In the genomic region with DNA sequence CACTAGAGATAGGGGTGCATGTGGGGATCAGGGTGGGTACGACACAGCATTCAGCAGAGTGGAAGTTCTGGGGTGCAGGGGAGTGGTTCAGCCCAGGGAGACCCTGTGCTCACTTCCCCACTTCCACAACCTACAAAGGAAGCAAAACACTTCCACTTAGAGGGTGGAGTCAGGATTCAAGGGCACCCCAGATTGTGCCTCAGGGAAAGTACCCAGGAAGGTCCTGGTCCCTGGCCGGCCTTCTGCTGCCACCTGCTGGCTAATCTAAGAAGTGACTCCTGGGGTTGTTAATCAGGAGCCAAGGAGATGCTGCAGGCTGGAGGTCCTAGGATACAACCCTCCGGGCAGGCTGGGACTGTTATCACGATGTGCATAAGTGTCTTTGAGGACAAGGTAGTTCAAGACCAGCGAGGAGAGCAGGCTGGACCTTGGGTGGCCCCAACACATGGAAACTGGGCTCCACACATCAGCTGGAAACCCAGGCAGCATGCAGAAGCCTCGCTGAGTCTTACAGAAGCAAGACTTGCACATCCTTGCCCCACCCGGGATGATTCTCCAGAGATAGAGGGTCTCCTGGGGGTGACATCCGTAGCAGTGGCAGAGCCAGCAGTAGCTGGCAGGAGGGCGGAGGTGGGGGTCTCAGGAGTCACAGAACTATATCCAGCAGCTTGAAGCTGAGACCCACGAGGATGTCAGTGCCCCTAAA, we compare ENCODE assay signal across 9 mouse cellular contexts. TPM values are rescaled to one million over a fixed set of nuclear protein-coding genes. Genes with fewer than 3 reads are reported as not detected.
DNase-seq lines count a peak whose midpoint lies in the region; ATAC-seq and TF ChIP-seq lines count a peak whose summit lies in the region.
"Had no signal": no experiment of that assay in that cellular context is flagged by ENCODE, and none has a peak within 500 bp of the region (broad histone marks: within the 10 kb centered on the region; RNA-seq: fewer than 3 reads in every experiment).

No protein-coding gene starts in this region.

- ATAC-seq in CD4-positive, CD25-positive, alpha-beta regulatory T cell, adult 4 months = peak; percentile 79
- peak; percentile 48; the same call in 1 of the 2 replicates for ATAC-seq in embryonic facial prominence, embryonic 15.5 days (ENCODE audit: insufficient number of reproducible peaks, low FRiP score, low TSS enrichment, low read depth)
- peak; percentile 31; the same call in 1 of the 2 replicates for ATAC-seq in heart, embryonic 12.5 days (ENCODE audit: insufficient number of reproducible peaks, low FRiP score)
- ATAC-seq in kidney, postnatal 0 days (replicated peaks; ENCODE audit: low FRiP score, low read depth) = 0 out of 2 replicates have a peak, but pooled peaks have one; percentile 18
- no peak for ATAC-seq in liver, embryonic 14.5 days (ENCODE audit: insufficient read depth)
- peak; percentile 51 for ATAC-seq in neural tube, embryonic 13.5 days (ENCODE audit: low read depth)
- peak; percentile 54 for ATAC-seq in stomach, postnatal 0 days (ENCODE audit: low FRiP score, low TSS enrichment)

- no peak for TF ChIP-seq EP300 in liver, embryonic 14.5 days (IDR thresholded peaks at IDR 0.05; ENCODE audit: low read depth)
- TF ChIP-seq EP300 in stomach, postnatal 0 days (optimal IDR thresholded peaks at IDR 0.05) = no peak

- H3K4me3 ChIP-seq in embryonic facial prominence, embryonic 15.5 days (replicated peaks) = no peak overlapping the region
- H3K4me3 ChIP-seq in heart, embryonic 12.5 days = no peak overlapping the region
- no peak overlapping the region for H3K4me3 ChIP-seq in kidney, postnatal 0 days (replicated peaks; ENCODE audit: low read depth, low read length)
- no peak overlapping the region for H3K4me3 ChIP-seq in liver, embryonic 14.5 days (ENCODE audit: insufficient read depth in 1 of 2, low read depth in 2 of 2, low read length in 2 of 2)
- H3K4me3 ChIP-seq in neural tube, embryonic 13.5 days = no peak overlapping the region
- no peak overlapping the region for H3K4me3 ChIP-seq in stomach, postnatal 0 days (ENCODE audit: low read depth, low read length)
- H3K4me3 ChIP-seq: heart, embryonic 13.5 days had no signal

- peak overlapping the region; percentile 18 for H3K27ac ChIP-seq in embryonic facial prominence, embryonic 15.5 days (replicated peaks)
- H3K27ac ChIP-seq in heart, embryonic 12.5 days (ENCODE audit: poor library complexity, severe bottlenecking) = no peak overlapping the region
- no peak overlapping the region for H3K27ac ChIP-seq in kidney, postnatal 0 days
- no peak overlapping the region for H3K27ac ChIP-seq in liver, embryonic 14.5 days
- peak overlapping the region; percentile 88 for H3K27ac ChIP-seq in neural tube, embryonic 13.5 days (replicated peaks)
- H3K27ac ChIP-seq in stomach, postnatal 0 days (replicated peaks) = no peak overlapping the region; the same call in 1 of the 2 replicates
- H3K27ac ChIP-seq: heart, embryonic 13.5 days had no signal

- peaks cover 33% of the 10 kb centered on the region for H3K36me3 ChIP-seq in embryonic facial prominence, embryonic 15.5 days
- peaks cover 18% of the 10 kb centered on the region for H3K36me3 ChIP-seq in heart, embryonic 12.5 days
- peaks cover 18% of the 10 kb centered on the region for H3K36me3 ChIP-seq in kidney, postnatal 0 days (ENCODE audit: insufficient read depth, low read length)
- H3K36me3 ChIP-seq in liver, embryonic 14.5 days (replicated peaks; ENCODE audit: control insufficient read depth, insufficient read depth, low read depth) = no peaks in the 10 kb centered on the region
- peaks cover 33% of the 10 kb centered on the region for H3K36me3 ChIP-seq in neural tube, embryonic 13.5 days
- peaks cover 13% of the 10 kb centered on the region for H3K36me3 ChIP-seq in stomach, postnatal 0 days (ENCODE audit: control insufficient read depth, insufficient read depth, low read length)

- H3K27me3 ChIP-seq in embryonic facial prominence, embryonic 15.5 days = 0 out of 2 replicates have a peak, but pooled peaks cover 5% of the 10 kb centered on the region
- H3K27me3 ChIP-seq in heart, embryonic 12.5 days (replicated peaks) = peaks cover 19% of the 10 kb centered on the region
- no peaks in the 10 kb centered on the region for H3K27me3 ChIP-seq in kidney, postnatal 0 days (ENCODE audit: insufficient read depth, low read length)
- no peaks in the 10 kb centered on the region for H3K27me3 ChIP-seq in liver, embryonic 14.5 days (ENCODE audit: control insufficient read depth, insufficient read depth, low read length)
- peaks cover 4% of the 10 kb centered on the region; the same call in 1 of the 2 replicates for H3K27me3 ChIP-seq in neural tube, embryonic 13.5 days
- H3K27me3 ChIP-seq in stomach, postnatal 0 days (ENCODE audit: control insufficient read depth, insufficient read depth, low read length) = no peaks in the 10 kb centered on the region

- no peaks in the 10 kb centered on the region for H3K9me3 ChIP-seq in embryonic facial prominence, embryonic 15.5 days (replicated peaks)
- H3K9me3 ChIP-seq in heart, embryonic 12.5 days (replicated peaks) = no peaks in the 10 kb centered on the region
- no peaks in the 10 kb centered on the region for H3K9me3 ChIP-seq in kidney, postnatal 0 days (replicated peaks; ENCODE audit: low read length)
- H3K9me3 ChIP-seq in liver, embryonic 14.5 days (ENCODE audit: control insufficient read depth, low read length) = no peaks in the 10 kb centered on the region
- no peaks in the 10 kb centered on the region for H3K9me3 ChIP-seq in neural tube, embryonic 13.5 days
- H3K9me3 ChIP-seq in stomach, postnatal 0 days (ENCODE audit: control insufficient read depth, low read length) = no peaks in the 10 kb centered on the region
- H3K9me3 ChIP-seq: heart, embryonic 13.5 days had no signal

- peak; percentile 98 for TF ChIP-seq CTCF in kidney, postnatal 0 days (IDR thresholded peaks at IDR 0.05; ENCODE audit: low read depth)
- peak; percentile 94 for TF ChIP-seq CTCF in liver, embryonic 14.5 days (IDR thresholded peaks at IDR 0.05; ENCODE audit: low read depth)
- TF ChIP-seq CTCF in stomach, postnatal 0 days (IDR thresholded peaks at IDR 0.05; ENCODE audit: low read depth) = peak; percentile 97

- H3K9ac ChIP-seq in embryonic facial prominence, embryonic 15.5 days = no peak overlapping the region
- H3K9ac ChIP-seq in heart, embryonic 12.5 days = no peak overlapping the region
- H3K9ac ChIP-seq in kidney, postnatal 0 days (ENCODE audit: low read depth, low read length) = no peak overlapping the region
- no peak overlapping the region for H3K9ac ChIP-seq in liver, embryonic 14.5 days (replicated peaks)
- peak overlapping the region; percentile 39; the same call in 1 of the 2 replicates for H3K9ac ChIP-seq in neural tube, embryonic 13.5 days
- no peak overlapping the region for H3K9ac ChIP-seq in stomach, postnatal 0 days (ENCODE audit: low read length)
- H3K9ac ChIP-seq: heart, embryonic 13.5 days had no signal

- DNase-seq in brain, adult 2 months (ENCODE audit: low read depth, low spot score) = peak; percentile 91
- peak; percentile 92 for DNase-seq in kidney, postnatal 0 days (ENCODE audit: low spot score)
- peak in 1 of 3 experiments; percentile 18 for DNase-seq in liver, embryonic 14.5 days (ENCODE audit: low read depth in 3 of 3, low spot score in 3 of 3)
- DNase-seq in stomach, postnatal 0 days (ENCODE audit: low spot score) = peak; percentile 88

- peaks cover 10% of the 10 kb centered on the region for H3K4me1 ChIP-seq in embryonic facial prominence, embryonic 15.5 days
- H3K4me1 ChIP-seq in heart, embryonic 12.5 days (replicated peaks) = peaks cover 3% of the 10 kb centered on the region; the same call in 1 of the 2 replicates
- peaks cover 21% of the 10 kb centered on the region for H3K4me1 ChIP-seq in kidney, postnatal 0 days (replicated peaks; ENCODE audit: insufficient read depth, low read length)
- H3K4me1 ChIP-seq in liver, embryonic 14.5 days (replicated peaks; ENCODE audit: control insufficient read depth in 2 of 2, insufficient read depth in 2 of 2, low read length in 1 of 2) = no peaks in the 10 kb centered on the region
- peaks cover 29% of the 10 kb centered on the region for H3K4me1 ChIP-seq in neural tube, embryonic 13.5 days (replicated peaks)
- H3K4me1 ChIP-seq in stomach, postnatal 0 days (replicated peaks; ENCODE audit: control insufficient read depth, insufficient read depth) = no peaks in the 10 kb centered on the region

- WGBS in embryonic facial prominence, embryonic 15.5 days = 37% methylated on average over 10 of the region's 10 CpGs
- WGBS in heart, embryonic 12.5 days = 32% methylated on average over 10 of the region's 10 CpGs
- WGBS in kidney, postnatal 0 days = 37% methylated on average over 10 of the region's 10 CpGs
- 24% methylated on average over 10 of the region's 10 CpGs for WGBS in liver, embryonic 14.5 days (ENCODE audit: insufficient replicate concordance)
- WGBS in neural tube, embryonic 13.5 days = 41% methylated on average over 10 of the region's 10 CpGs
- 37% methylated on average over 10 of the region's 10 CpGs for WGBS in stomach, postnatal 0 days

- no peak overlapping the region for H3K4me2 ChIP-seq in embryonic facial prominence, embryonic 15.5 days (replicated peaks)
- no peak overlapping the region for H3K4me2 ChIP-seq in heart, embryonic 12.5 days
- no peak overlapping the region for H3K4me2 ChIP-seq in kidney, postnatal 0 days (ENCODE audit: low read length)
- H3K4me2 ChIP-seq in liver, embryonic 14.5 days (ENCODE audit: low read depth) = no peak overlapping the region
- H3K4me2 ChIP-seq in neural tube, embryonic 13.5 days = no peak overlapping the region
- no peak overlapping the region for H3K4me2 ChIP-seq in stomach, postnatal 0 days (replicated peaks; ENCODE audit: low read depth)
- H3K4me2 ChIP-seq: heart, embryonic 13.5 days had no signal

RNA-seq across cellular contexts. Expression of gene Ppara, which starts 25.4 kb away (rescaled TPM):
- polyA plus RNA-seq in CD4-positive, CD25-positive, alpha-beta regulatory T cell, adult 4 months (2017; shearing (Covaris generic)) = under 1 TPM in 1 of 2 experiments, not detected in 1; 0.20 TPM
- 3.6 and 5.0 TPM in 2 replicates for polyA plus RNA-seq in embryonic facial prominence, embryonic 15.5 days (2015; fragmentation: Nextera tagmentation; extraction: Ambion mirVana)
- 2.3 and 3.3 TPM in 2 replicates for polyA plus RNA-seq in heart, embryonic 12.5 days (2016; fragmentation: Nextera tagmentation; extraction: Ambion mirVana)
- polyA plus RNA-seq in kidney, postnatal 0 days (2015; fragmentation: Nextera tagmentation; extraction: Ambion mirVana) = 10.9 and 12.0 TPM in 2 replicates
- polyA plus RNA-seq in liver, embryonic 14.5 days (2012; rRNA removed) = 1.3 and 4.4 TPM in 2 replicates
- polyA plus RNA-seq in liver, embryonic 14.5 days (2014; fragmentation: Nextera tagmentation; extraction: Ambion mirVana) = 6.9 and 8.0 TPM in 2 replicates
- polyA plus RNA-seq in neural tube, embryonic 13.5 days (2015; fragmentation: Nextera tagmentation; extraction: Ambion mirVana) = 1.0 and 2.0 TPM in 2 replicates
- 16.8 and 18.8 TPM in 2 replicates for polyA plus RNA-seq in stomach, postnatal 0 days (2015; fragmentation: Nextera tagmentation; extraction: Ambion mirVana)

Comparison
In these comparisons a context has a peak if more than half of its experiments do, and no peak if none do; other contexts are left out.
1. H3K27ac ChIP-seq: peak in embryonic facial prominence, embryonic 15.5 days (single experiment) and neural tube, embryonic 13.5 days (single experiment); none in heart, embryonic 12.5 days (single experiment), kidney, postnatal 0 days (single experiment), liver, embryonic 14.5 days (single experiment) and stomach, postnatal 0 days (single experiment).
2. Peak in every context shown above with its lines, with median percentiles within 50 percentile points of each other: CTCF ChIP-seq.